Mouse (Mus musculus): Measurements from ENCODE around the gene Gal3st1. TPM values are rescaled to one million over a fixed set of nuclear protein-coding genes. Genes with fewer than 3 reads are reported as not detected.

The Gal3st1 gene
- total and polyA plus RNA-seq, 2 experiments: 2.2 to 4.4 TPM

DNA sequence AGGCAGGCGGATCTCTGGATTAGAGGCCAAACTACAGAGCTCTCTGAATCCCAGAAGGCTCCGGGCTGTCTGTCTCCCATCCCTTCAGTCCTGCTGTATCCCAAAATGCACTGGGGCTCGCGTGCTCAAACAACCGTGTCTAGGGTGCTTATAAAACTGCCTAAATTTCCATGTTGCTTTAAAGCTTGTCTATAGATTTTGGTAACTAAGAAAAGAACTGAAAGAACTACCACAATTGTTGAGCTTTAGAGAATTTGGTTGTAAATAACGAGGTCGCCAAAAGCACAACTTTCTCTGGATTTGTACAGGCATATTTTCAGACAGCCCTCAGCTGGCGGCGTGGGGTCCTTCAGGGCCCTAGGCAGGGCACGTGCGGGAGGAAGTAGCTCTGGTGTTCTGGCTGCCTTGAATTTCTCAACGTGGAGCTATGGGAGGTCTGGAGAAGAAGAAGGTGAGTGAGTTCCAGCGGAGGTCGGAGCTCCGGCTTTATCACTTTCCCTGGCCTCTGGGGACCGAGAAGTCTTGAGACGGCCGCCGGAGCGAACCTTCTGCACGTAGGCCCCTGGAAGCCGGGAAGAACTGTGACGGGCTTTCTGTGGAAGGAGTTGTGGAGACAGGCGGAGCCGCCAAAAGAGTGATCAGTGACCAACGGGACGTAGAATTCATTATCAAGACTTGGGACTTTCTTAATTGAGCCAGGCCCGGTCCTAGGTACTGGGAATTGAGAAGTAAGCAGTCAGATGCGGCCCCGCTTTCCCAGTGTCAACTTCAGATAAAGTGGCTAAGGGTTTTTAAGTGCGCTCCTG, 19.6 kb upstream of the Gal3st1 start, which contains the start of gene Pes1:
Gene Pes1 (plus strand): TSS at position 366 of the 806 bp plus-strand sequence.
- Histone ChIP-seq H3K4me1 (ENCODE audit: control insufficient read depth, insufficient read depth, low read length) (peaks cover 12% of the 10 kb centered on the region), H3K79me2 (ENCODE audit: control insufficient read depth, insufficient read depth, low read length) (peaks cover 18% of the 10 kb centered on the region; the same call in 1 of the 2 replicates), H3K27ac (replicated peaks; ENCODE audit: insufficient read depth, low read depth, low read length) (peak within 1 kb of the TSS; percentile 67), H3K4me3 (ENCODE audit: insufficient read depth, low read depth, low read length) (peak within 1 kb of the TSS; percentile 92), H3K9ac (ENCODE audit: low read depth, low read length) (peak within 1 kb of the TSS; percentile 88), H3K36me3 (ENCODE audit: control insufficient read depth, insufficient read depth, low read length) (peaks cover 2% of the 10 kb centered on the region; the same call in 1 of the 2 replicates), H3K27me3 (ENCODE audit: control insufficient read depth, insufficient read depth, low read length) (no peaks in the 10 kb centered on the region)
- TF ChIP-seq POLR2A (IDR thresholded peaks at IDR 0.05; ENCODE audit: extremely low read depth, insufficient read depth, low read length) (0 out of 2 replicates have a peak, but pooled peaks have one; percentile 18), CTCF (IDR thresholded peaks at IDR 0.05; ENCODE audit: low read depth, low read length) (no peak)
- WGBS: under 1% methylated on average over 31 of the region's 31 CpGs
- peak; percentile 90 for DNase-seq (ENCODE audit: extremely low read depth, low read depth, low spot score)

- Histone ChIP-seq H3K9ac (ENCODE audit: low read depth, low read length) (peak overlapping the region; percentile 88), H3K27me3 (ENCODE audit: control insufficient read depth, insufficient read depth, low read length) (no peaks in the 10 kb centered on the region), H3K36me3 (ENCODE audit: control insufficient read depth, insufficient read depth, low read length) (peaks cover 6% of the 10 kb centered on the region; the same call in 1 of the 2 replicates), H3K27ac (replicated peaks; ENCODE audit: insufficient read depth, low read depth, low read length) (no peak overlapping the region; the same call in 1 of the 2 replicates), H3K79me2 (ENCODE audit: control insufficient read depth, insufficient read depth, low read length) (peaks cover 18% of the 10 kb centered on the region; the same call in 1 of the 2 replicates), H3K4me1 (ENCODE audit: control insufficient read depth, insufficient read depth, low read length) (peaks cover 12% of the 10 kb centered on the region), H3K4me3 (ENCODE audit: insufficient read depth, low read depth, low read length) (peak overlapping the region; percentile 92)
- 11% methylated on average over 11 of the region's 11 CpGs for WGBS
- DNase-seq (ENCODE audit: extremely low read depth, low read depth, low spot score): no peak
- TF ChIP-seq POLR2A (IDR thresholded peaks at IDR 0.05; ENCODE audit: extremely low read depth, insufficient read depth, low read length) (no peak), CTCF (IDR thresholded peaks at IDR 0.05; ENCODE audit: low read depth, low read length) (no peak)
Observed at GRCm38 (mm10) chr11:3964416-3965172, 18.8 kb upstream of the Gal3st1 start.

- no peak overlapping the region for H3K27ac ChIP-seq (replicated peaks; ENCODE audit: insufficient read depth, low read depth, low read length)
- 75% methylated on average over 3 of the region's 3 CpGs for WGBS
- H3K79me2 ChIP-seq (ENCODE audit: control insufficient read depth, insufficient read depth, low read length): peaks cover 12% of the 10 kb centered on the region; the same call in 1 of the 2 replicates
- H3K4me1 ChIP-seq (ENCODE audit: control insufficient read depth, insufficient read depth, low read length): peaks cover 5% of the 10 kb centered on the region
- no peak for TF ChIP-seq POLR2A (IDR thresholded peaks at IDR 0.05; ENCODE audit: extremely low read depth, insufficient read depth, low read length)
- TF ChIP-seq CTCF (IDR thresholded peaks at IDR 0.05; ENCODE audit: low read depth, low read length): peak; percentile 50
- no peaks in the 10 kb centered on the region for H3K27me3 ChIP-seq (ENCODE audit: control insufficient read depth, insufficient read depth, low read length)
- no peak for DNase-seq (ENCODE audit: extremely low read depth, low read depth, low spot score)
- peaks cover 38% of the 10 kb centered on the region for H3K36me3 ChIP-seq (ENCODE audit: control insufficient read depth, insufficient read depth, low read length)
- H3K9ac ChIP-seq (ENCODE audit: low read depth, low read length): no peak overlapping the region
- no peak overlapping the region for H3K4me3 ChIP-seq (ENCODE audit: insufficient read depth, low read depth, low read length)
Observed at GRCm38 (mm10) chr11:3969837-3970236, 13.6 kb upstream of the Gal3st1 start.

DNA sequence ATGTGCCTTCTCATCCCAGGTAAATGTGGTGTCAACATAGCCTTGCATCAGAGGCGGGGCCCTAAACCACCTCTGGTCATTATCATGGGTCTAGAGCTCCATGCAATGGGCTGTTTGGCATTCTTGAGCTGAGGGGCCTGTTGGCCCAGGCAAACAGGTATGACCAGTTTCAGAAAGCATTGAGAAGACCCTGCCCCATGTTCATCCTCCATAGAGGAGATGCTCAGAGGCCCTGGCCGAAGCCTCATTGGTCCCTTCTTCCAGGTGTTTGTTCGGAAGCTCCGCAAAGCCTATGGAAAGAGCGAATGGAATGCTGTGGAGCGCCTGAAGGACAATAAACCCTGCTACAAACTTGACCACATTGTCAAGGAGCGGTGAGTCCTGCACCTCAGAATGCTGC, 13.1 kb upstream of the Gal3st1 start:
- Histone ChIP-seq H3K9ac (ENCODE audit: low read depth, low read length) (no peak overlapping the region), H3K4me3 (ENCODE audit: insufficient read depth, low read depth, low read length) (no peak overlapping the region), H3K27me3 (ENCODE audit: control insufficient read depth, insufficient read depth, low read length) (no peaks in the 10 kb centered on the region), H3K79me2 (ENCODE audit: control insufficient read depth, insufficient read depth, low read length) (peaks cover 10% of the 10 kb centered on the region; the same call in 1 of the 2 replicates), H3K36me3 (ENCODE audit: control insufficient read depth, insufficient read depth, low read length) (peaks cover 39% of the 10 kb centered on the region), H3K4me1 (ENCODE audit: control insufficient read depth, insufficient read depth, low read length) (0 out of 2 replicates have a peak, but pooled peaks cover 2% of the 10 kb centered on the region), H3K27ac (replicated peaks; ENCODE audit: insufficient read depth, low read depth, low read length) (no peak overlapping the region)
- no peak for TF ChIP-seq POLR2A (IDR thresholded peaks at IDR 0.05; ENCODE audit: extremely low read depth, insufficient read depth, low read length)
- TF ChIP-seq CTCF (IDR thresholded peaks at IDR 0.05; ENCODE audit: low read depth, low read length): no peak
- DNase-seq (ENCODE audit: extremely low read depth, low read depth, low spot score): no peak
- 100% methylated on average over 7 of the region's 7 CpGs for WGBS

DNA sequence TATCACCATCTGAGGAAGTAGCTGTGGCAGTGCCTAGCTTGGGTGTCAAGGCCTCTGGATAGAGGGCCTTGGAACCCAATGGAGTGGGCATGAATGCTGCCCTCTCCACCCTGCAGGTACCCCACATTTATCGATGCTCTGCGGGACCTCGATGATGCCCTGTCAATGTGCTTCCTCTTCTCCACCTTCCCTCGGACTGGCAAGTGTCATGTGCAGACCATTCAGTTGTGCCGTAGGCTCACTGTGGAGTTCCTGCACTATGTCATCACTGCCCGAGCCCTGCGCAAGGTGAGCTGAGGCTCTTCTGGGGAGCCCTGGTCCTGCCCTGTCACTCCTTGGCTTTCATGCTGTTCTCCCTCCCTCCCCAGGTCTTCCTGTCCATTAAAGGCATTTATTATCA, 10.4 kb upstream of the Gal3st1 start:
- H3K36me3 ChIP-seq (ENCODE audit: control insufficient read depth, insufficient read depth, low read length): peaks cover 57% of the 10 kb centered on the region
- no peaks in the 10 kb centered on the region for H3K79me2 ChIP-seq (ENCODE audit: control insufficient read depth, insufficient read depth, low read length)
- no peak overlapping the region for H3K27ac ChIP-seq (replicated peaks; ENCODE audit: insufficient read depth, low read depth, low read length)
- no peak overlapping the region for H3K4me3 ChIP-seq (ENCODE audit: insufficient read depth, low read depth, low read length)
- no peak for DNase-seq (ENCODE audit: extremely low read depth, low read depth, low spot score)
- no peaks in the 10 kb centered on the region for H3K4me1 ChIP-seq (ENCODE audit: control insufficient read depth, insufficient read depth, low read length)
- no peak overlapping the region for H3K9ac ChIP-seq (ENCODE audit: low read depth, low read length)
- H3K27me3 ChIP-seq (ENCODE audit: control insufficient read depth, insufficient read depth, low read length): no peaks in the 10 kb centered on the region
- TF ChIP-seq POLR2A (IDR thresholded peaks at IDR 0.05; ENCODE audit: extremely low read depth, insufficient read depth, low read length) (no peak), CTCF (IDR thresholded peaks at IDR 0.05; ENCODE audit: low read depth, low read length) (no peak)
- WGBS: 87% methylated on average over 7 of the region's 7 CpGs
